Mouse (Mus musculus) cerebellum, postnatal 10 days (tissue): ENCODE data around the gene Cfap58.

ENCODE experiments used
- DNase-seq, 2 experiments: peaks; one replicate each; pipeline ENCODE4 v3.0.0; 2021; ENCODE audit warnings: mixed read lengths in 2 of 2

Gene Cfap58

DNA sequence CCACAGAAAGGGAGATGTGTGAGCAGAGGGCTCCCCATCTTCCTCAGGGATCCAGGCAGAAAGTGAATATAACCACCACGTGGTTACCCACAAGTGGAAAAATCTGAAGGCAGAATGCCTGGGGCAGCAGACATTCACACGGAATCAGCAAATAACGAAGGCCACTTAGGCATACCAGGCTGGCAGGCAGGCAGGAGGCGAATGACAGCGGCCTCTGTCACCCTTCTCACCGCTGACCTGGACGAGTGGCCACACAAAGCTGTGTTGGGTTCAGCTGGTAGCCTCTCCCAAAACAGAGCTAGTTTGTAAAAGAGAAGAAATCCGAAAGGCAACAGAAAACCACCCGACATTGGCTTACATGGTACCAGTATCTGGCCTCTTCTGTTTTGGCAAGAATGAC lies 19.5 kb upstream of the Cfap58 start:
- no peak for DNase-seq

DNA sequence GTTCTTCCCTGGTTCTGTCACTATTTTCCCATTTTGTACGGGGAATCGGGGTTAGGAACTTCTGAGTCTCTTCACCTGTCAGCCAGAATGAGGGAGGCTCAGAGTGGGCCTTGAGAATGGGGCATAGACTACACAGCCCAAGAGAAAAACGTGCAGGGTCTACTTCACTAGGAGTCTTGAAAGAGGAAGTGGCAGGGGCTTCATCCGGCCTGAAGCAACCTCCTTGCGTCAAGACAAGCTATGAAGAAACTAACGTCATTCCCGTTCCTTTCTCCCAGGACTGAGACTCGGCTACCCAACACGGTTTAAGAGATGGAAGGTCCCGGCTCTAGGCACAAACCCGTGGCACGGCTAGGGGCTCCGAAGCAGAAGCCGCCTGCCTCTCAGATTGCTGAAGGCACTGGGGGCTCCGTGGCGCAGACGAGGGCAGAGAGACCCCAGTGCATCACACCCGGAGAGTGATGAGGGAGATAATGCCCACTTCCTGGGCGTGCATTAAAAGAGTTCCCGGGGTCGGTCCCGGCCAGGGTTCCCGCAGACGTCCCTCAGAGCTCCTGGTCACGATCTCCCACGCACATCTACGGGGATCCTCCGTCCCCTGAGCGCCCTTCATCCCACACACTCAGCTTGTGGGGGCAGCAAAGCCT lies 18.9 kb upstream of the Cfap58 start:
- peak in 1 of 2 experiments; percentile 20 for DNase-seq

DNA sequence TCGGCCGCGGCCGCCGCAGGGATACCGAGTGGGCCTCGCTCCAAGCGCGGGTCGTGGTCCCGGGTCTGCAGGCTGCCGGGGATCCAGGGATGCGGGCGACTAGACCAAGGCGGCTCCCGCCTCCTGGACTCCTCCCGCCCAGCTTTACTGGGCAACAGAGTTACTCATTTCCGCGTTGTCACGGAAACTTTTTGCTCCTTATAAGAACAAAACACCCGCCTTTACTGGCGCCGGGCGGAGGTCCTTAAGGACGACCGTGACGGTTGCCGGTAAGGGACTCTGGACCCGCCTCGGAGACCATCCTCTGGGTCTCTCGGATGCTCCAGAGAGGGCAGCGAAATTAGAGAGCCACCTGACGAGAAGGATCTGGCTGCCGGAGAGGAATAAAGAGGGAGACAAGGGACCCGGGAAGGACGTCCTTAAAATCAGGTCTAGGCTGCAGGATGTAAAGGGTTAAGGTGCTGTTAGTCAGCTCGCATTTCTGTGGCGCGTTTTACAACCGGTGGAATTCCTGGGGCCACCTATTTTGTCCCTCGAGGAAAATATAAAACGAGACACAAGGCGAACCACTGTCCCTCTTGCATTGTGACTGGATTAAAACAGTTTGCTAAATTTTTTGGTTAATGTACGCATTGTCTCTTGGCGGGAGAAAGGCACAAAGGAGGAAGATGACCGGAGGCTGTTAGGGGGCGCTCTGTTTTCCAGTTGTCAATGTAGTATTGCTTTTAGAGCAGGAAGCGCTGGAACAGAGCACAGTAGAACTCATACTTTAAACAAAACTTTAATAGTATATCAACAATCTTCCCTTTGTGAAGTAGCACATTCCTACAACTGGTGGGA lies 18.1 kb upstream of the Cfap58 start, which contains the start of the genes Cfap43 and Itprip:
Cfap43 (minus strand) TSS at position 162 of the 840 bp plus-strand sequence.
Itprip (minus strand) TSS at position 174 of the 840 bp plus-strand sequence.
- DNase-seq, result peak; percentile 72 to 75

DNA sequence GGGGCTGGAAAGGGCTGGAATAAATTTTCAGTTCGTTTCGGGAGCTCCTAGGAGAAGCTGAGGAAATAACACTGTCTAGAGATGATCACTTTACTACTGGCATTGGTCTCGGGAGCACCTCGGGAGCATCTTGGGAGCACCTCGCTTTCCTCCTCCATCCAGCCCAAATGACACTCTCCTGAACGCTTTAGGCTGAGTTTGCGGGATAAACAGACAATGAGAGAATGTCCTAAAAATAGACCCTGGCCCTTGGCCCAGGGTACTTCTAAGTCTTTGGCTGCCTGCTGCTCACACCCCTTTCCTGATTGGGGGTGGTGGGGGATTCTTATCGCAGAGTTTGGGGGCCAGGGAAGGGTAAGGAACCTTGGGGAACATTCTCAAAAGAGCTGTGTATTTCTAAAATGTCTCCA lies 17.5 kb upstream of the Cfap58 start:
- no peak for DNase-seq

DNA sequence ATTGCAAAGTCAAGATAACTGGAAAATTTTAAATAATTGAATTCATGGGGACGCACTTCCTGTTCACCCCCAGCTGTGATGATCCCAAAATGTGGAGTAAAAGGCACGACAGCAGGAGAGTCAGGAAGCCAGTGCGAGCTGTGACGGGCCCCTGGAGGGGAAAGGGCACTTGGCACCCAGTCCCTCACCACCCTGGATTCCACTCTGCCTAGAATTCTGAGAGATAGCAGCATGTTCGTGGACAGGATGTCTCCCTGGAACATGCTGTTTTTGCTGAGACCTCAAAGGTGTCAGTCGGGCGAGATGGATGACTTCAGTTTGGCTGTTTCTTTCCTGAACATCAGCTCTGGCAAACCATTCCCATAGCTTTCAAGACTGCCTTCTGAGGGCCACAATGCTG lies 11.7 kb upstream of the Cfap58 start:
- DNase-seq, result no peak

DNA sequence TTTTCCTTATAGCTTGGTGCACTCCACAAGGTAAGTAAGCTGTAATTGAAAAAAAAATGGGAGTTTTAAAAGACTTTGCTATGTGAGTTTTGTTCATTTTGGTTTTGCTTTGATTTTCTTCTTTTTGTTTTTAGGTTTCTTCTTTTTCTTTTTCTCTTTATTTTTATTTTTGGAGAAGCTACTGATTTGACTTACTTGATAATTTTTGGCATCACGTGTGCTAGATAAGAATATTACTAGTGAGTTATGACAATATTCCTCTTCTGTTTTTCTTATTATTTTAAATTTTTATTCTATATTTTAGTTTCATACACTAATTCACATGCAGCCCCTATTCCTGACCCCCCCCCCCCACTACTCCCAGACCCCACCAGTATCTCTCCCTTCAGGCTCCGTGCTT lies 10.4 kb upstream of the Cfap58 start:
- no peak for DNase-seq

DNA sequence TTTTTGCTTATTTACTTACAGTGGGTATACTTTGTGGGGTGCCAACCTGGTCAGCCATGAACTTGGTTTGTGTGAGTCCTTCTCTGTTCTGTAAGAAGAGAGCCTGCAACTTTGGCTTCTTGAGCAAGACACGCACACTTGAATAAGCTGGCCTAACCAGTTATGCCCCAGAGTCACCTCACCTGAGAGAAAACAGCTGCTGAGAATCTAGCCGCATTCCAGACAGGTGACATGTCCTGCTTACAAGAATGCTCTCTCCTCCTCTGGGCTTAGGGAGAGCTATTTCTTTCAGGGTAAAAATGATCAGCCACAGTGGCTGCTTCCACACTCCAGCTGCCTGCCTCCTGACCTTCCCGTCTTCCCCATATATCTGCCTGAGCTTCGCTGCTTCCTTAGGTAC lies 8.4 kb upstream of the Cfap58 start:
- no peak for DNase-seq

DNA sequence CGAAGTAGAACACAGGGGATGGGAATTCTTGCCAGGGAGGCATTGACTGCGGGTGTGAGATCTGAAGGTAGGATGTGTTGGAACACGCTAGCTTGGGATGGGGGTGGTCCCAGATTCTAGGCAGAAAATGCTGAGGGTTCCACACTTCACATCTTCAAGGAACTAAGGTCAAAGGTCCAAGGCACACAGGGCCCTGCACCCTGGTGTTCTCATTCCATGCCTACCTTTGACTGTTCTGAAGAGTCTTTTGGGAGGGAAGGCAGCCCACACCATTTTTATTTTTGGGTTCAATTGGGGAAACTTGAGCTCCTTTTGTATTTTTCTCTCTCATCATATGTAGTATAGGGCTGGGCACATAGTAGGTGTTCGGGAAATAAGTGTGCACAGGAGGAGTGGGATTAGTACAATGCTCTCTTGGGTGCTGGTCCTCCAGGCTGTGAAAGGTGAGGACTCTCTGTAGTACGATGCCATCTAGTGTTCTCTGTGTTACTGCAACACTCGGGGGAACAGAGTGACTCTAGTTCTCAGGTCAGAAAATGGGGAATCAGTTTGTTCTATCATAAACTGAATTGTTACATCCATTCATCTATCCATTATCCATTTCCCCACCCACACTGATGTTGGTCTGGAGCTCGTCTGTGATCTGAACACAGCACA lies 5.4 kb upstream of the Cfap58 start:
- peak; percentile 61 to 64 for DNase-seq

DNA sequence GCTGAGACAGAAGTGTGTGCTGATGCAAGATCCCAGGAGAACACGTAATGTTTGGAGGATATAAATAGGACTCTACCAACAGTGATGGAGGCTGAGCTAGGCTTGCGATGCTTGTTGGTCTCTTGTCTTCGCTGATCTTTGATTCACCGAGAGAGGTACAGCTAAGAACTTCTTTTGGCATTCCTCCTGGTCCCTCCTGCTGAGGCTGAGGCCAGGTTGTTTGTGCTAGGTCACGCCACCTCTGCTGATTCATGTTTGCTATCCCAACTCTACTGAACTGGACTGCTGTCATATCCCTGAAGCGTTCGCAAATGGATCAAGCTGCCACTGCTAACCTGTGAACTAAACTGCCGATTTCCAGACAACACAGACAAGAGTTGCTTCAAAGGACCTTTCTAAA lies 3.3 kb upstream of the Cfap58 start:
- DNase-seq, result no peak

DNA sequence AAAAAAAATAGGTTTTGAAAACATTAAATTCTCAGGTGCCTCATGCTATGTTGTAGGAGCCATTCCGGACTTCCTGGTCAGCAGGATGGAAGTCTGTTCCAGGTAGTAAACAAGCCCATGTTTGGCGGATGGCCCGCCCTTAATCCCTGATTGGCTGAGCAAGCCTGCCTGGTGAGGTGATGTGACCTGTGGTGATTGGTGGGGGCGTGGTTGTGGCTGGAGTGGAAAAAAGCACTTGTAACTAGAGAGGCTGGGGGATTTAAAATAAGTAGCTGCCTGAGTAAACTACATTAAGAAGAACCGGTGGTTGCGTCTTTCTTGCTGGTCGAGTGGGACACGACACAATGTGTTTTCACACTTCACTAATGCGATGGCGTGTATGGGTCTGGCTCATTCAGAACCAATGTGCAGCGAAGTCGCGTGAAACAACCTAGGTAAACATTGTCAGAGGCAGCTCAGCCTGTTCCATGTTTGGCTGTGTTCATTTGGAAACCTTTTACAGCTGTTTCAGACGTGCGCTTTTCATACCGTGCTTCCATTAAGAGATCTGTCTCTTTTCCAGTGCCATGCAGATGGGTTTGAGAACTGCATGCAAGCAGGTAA lies 2.7 kb upstream of the Cfap58 start:
- no peak for DNase-seq

DNA sequence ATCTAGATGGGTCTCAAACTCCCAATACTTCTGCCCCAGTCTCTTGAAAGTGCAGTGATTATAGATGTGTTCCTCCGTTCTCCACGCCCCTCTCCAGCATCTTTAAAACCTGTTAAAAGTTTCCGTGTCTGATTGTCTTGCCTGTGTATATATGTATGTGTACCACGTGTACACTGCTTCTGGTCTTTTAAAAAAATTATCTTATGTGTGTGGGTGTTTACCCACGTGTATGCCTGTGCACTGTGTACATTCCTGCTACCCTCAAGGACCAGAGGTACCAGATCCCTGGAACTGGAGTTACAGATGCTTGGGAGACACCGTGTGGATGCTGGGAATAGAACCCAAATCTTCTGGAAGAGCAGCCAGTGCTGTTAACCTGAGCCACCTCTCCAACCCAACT lies 1.9 kb upstream of the Cfap58 start:
- no peak for DNase-seq

DNA sequence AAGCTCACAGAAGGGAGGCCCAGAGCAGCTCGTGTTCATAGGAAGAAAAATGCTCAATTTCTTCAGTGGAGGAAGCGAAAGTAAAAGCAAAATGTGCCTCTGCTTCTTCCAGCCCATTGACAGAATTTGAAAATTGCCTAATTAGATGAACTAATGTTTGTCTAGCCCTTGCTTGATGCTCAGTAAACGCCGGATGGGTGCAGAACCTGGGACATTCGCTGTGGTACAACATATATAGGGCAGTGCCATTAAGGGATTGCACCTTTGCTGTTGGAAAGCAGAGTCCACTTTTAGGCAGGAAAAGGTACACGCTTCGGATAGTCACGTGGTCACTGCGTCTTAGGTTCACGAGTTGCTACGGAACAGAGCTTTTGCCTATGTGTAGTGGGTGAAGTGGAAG lies 985 bp upstream of the Cfap58 start:
- no peak for DNase-seq

DNA sequence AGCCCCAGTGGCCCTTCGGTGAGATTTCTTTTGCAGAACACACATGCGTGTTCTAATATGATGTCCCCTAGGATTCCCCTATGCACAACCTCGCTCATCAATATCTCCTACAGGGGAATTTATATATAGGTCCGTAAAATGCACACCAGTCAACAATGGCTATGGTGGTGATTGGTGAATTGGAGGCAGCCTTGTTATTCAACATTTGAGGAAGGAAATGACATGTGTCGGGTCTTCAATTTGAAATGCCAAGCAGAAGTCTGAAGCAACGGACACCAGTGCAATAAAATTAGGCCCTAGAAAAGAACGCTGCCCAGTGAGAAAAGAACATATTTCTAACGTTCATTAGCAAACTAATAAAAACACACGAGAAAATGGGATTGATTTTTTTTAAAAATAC lies 537 bp upstream of the Cfap58 start:
- no peak for DNase-seq

DNA sequence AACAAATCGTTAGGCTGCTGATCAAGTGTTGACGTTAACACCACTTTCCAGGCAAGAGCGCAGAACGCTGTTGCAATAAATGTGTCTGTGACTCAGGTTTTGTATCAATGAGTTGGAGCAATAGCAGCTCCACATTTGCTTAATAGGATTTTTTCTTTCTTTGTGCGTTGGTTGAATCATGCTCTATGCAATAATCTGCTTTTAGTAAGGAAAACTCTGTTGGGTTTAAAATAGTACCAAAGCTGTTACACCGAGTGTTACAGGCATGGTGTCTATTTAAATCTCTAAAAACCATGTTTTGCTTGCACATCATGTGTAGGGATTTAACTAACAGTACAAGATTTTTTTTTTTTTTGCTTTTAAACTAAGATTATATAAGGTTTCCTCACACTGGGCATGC lies 1.9 kb downstream of the Cfap58 start:
- no peak for DNase-seq

DNA sequence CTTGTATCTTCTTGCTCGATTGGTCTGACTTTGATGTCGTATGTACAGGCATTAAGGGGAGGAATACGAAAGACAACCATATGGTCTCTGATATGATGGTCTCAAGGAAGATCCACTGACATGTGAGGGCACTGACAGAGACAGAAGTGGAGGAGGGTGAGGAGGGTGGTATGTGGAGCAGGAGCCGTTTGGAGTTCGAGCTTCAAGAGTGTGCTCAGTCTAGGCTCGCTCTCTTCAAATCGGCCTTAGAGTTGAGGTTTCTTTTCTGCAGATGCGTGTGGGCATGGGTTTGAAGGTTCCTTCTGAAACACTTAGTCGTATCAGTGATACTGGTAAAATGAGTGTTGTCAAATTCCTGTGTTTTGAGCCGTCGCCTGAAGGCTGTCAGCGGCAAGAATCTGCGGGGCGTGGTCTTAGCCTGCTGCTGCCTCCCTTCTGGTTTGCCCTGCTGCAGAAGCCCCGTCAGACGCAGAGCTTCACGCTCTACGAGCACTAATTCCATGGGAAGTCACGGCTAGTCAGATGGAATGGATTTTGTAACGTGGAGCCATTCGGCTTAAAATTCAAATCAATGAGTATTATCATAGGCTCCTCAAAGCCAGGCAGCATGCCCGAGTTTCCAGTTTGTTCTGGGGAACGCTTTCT lies 9.5 kb downstream of the Cfap58 start:
- DNase-seq, result peak; percentile 25 to 29

DNA sequence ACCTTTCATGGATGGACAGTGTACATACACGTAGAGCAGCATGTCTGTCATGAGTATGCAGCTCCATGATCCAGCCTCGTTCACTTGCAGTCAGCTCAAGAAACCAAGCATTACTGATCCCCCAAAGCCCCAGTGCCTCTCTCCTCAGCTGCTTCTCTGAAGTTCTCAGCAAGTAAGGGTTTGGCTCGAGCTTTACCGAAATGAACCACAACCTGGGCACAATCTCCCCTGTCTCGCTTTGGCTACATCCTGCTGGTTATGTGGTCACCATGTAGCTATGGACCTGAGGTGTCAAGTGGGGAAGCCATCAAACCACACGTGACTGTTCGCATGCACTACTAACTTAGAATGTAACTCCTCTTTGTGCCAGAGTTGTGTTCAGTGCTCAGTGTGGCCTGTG lies 13.5 kb downstream of the Cfap58 start:
- no peak for DNase-seq

DNA sequence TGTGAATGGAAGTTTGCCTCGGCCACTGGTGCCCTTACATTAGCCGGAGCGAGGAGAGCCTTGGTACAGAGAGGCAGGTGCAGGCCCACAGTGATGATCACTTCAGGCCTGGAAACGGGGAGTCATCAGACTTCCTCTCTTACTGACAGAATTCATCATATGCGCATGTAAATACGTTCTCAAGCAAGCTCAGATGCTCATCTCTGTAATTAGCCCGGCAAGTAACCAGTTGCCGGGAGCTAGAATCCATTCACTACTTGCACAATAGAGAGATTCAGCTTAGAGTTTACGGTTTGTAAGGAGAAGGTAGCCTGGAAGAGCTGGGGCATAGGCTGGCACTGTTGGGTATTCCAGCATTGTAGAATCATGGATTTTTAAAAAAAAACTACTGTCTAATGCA lies 15.7 kb downstream of the Cfap58 start:
- no peak for DNase-seq

DNA sequence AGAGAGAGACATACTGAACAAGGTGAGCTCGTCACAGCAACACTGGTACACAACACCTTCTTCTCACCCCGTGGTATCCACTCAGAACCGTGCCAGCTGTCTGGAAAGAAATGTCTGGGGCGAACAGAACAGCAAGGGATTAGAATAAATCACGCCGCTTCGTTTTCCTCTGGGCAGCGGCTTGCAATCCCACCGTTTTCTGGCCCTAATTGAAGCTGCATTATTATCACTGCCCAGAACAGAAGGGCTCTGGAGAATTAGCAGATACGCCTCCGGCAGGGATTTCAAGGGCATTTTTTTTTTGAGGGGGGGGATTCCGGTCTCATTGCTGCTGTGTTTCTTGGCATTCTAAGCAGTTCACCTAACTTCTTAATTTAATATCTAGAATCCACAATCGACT lies 20.7 kb downstream of the Cfap58 start:
- no peak for DNase-seq

DNA sequence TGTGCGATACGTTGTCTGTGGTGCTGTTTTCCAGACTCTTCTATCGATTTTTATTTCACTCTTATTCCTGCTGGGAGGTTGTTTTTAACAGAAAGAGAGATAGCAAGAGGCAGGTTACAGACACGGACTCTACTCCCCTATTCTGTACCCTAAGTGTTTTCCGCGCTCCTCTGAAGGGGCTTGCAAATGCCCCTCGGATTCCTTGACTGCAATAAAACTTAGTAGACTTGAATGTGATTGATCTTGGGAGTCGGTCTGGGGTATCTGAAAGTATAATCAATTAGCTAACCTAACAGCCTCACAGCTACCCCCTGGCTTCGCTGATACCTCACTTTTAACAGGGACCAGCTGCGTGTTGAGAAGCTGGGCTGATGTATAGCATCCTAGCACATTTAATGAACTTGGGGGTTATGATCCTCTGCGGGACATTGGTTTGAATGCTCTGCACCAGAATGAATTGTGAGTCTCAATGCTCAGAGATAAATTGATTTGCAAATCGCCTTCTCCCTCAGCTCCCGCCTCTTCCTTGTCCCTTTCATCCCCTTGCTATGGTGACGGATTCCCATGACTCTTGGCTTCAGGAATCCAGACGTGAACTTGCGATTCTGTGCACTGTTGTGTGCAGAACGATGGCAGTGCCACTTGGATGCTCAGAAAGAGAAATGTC lies 31.7 kb downstream of the Cfap58 start:
- no peak for DNase-seq

DNA sequence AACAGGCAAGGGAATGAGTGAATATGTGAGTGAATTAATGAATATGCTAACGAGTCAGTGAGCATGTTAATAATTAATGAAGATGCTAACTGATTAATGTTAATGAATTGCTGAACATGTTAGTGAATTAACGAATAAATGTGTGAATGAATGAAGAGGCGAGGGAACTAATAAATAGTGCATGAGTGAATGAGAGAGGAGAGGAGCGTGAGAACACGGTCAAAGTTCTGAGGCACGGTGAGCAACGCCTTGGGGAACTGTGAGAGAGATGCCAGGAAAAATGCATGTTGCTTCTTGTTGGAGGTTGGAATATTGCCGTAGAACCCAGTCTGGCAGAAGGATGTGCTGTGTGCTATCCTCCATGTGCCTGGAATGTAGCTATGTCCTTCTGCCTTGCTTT lies 33.6 kb downstream of the Cfap58 start:
- no peak for DNase-seq

DNA sequence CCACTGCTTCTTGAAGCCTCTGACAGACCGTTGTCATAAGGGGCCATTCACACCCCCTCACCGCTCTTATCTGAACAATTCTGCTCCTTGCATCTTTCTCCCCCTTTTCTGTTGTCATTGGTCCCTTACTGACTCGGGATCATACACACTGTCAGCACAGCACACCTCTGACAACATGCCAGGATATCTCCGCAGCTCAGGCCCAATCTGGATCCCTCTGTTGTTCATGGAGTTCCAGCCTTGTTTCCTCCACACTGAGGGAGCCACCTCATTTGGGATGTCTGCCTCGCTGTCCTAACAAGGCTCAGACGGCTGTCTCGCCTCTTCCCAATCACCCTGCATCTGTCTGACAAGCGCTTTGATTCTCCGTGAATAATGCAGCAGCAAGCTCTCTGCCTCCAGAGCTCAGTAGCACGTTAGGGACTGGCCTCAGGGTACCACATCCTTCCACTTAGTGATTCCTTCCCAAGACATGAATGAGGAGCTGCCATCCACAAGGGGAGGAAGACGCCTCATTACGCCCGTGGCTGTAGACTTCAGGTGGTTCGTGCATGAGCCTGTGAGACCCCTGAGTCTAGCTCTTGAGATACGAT lies 40.7 kb downstream of the Cfap58 start:
- no peak for DNase-seq

DNA sequence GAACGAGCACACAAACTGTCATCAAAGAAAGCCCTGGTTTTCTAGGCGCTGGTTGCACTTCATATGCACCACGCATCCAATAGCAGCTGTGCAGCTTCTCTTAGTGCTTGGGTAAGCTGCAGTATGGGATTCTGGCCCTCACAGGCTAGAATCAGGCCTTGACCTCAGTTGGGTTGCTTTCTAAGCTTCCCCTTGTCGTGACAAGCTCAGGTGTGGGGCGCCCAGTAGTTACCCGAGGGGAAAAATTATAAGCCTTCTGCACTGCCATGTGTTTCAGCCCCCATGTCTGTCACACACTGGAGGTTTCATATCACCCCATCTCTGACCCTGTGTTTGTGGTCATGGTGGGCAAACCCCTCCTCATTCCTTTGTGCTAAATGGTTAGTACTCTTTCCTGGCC lies 42.0 kb downstream of the Cfap58 start:
- DNase-seq, result no peak
